Mouse (Mus musculus) kidney, postnatal 14 days (tissue): ENCODE results near the gene Epha4.
A peak's percentile ranks its signal among the peaks of the same experiment; 100 is the strongest.

Experiments used
- DNase-seq: peaks from one replicate; pipeline ENCODE4 v3.0.0; 2022; ENCODE audit warnings: mixed read lengths

The Epha4 gene

DNA sequence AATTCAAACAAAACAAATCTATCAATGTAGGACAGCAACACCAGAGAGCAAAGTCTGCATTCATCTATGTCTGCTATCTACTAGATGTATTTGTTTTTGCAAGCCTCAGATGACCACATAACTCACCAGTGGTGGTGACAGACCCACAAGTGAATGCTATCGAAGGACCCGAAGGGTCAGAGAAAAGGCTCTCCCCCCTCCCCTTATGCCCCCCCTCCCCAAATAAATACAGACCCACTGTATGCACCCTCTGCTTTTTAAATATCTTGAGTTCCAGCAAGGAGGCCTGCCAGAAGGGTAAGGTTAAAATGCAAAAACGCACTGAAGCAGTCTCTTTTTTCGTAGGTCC is 2.9 kb downstream of the Epha4 start:
- no peak for DNase-seq

DNA sequence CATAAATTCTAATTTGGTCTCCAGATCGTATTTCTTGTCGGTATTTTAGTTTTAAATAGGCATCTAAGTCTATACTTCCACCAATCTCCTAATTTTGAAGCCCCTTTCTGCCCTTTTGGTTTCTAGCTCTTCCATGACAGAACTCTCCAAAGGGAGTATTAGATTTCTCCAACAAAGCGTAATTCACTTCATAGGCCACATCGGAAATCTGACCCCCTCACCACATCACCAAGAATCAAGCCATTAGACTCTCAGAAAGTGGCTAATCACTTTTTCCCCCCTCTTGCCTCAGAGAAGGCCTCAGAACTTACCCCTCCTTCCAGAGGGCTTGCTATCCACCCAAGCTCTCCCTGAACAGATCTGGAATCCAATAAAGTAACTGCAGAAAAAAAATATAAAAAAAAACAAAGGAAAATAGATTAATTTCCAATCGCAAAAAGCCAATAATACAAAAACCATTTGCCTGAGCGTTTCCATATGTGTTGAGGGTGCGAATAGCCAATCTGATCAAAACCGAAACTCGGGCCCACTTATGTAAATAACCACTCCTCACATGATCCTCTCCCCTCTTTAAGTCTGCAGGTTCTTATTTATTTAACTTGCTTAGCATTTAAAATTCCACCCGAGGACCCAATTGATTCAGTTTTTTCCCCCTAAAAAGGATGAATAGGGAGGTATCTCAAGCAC is 3.4 kb downstream of the Epha4 start:
- DNase-seq: no peak

DNA sequence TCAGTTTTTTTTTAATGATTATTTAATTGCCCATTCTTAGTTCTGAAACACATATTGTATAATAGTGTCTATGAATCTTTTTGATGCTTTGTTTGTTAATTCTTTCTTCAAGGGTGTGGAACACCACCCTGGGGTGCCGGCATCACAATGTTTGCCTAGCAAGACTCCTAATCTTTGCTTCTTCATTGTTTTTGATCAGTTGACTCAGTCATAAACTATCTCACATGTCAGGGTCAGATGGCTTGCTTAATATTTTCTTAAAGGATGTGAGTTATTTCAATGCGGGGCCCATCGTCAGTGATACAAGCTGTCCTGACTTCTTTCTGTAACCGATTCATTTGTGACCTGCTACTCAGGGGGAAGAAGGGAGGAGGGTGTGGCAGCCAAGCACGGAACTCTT is 4.3 kb downstream of the Epha4 start:
- DNase-seq: no peak

DNA sequence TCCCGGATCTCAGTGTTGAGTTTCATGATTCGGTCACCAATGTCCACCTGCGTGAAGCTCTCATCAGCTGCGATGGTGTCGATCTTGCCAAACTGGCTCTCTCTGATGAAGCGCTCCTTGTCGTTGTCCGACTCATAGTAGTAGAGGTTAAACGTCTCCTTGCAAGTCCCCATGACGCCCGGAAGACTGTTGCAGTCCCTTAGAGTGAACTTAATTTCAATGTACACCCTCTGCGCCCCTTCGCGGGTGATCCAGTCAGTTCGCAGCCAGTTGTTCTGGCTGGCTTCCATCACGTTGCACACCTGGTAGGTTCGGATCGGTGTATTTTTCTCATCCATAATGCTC is 8.1 kb downstream of the Epha4 start:
- no peak for DNase-seq

DNA sequence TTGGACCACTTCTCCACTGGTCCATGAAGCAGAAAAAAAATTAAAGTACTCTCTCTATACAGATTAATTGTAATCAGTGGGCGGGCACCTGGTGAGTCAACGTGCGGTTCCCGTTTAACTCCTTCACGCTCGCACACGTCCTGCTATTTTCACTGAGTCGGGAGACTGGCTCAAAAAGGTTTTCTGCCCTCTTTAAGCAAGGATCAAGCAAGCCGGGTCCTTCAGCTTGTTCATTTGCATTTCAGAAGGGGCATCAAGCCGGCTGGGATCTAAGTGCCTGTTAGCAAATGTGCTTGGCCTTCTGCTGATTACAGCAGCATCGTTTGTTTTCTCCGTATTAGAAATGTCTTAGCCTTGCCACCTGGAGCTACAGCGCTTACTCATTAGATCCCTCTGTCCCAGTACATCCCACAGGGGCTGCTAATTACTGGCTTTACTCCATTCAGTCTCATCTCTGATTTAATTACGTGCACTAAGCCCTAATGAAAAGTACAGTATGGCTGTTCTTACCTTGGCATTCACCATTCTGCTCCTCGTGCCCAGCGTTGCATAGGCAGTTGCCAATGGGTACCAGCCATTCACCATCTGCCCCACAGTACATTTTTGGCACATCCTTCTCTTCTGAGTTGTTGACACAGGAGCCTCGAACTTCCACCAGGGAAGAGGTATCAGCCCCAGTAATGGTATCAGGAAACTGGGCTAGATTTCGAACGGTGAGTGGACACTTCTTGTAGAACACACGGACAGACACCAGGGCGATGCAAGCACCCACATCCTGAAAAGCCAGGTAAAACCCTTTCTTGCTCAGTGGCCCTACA is 8.6 kb downstream of the Epha4 start:
- DNase-seq: no peak

DNA sequence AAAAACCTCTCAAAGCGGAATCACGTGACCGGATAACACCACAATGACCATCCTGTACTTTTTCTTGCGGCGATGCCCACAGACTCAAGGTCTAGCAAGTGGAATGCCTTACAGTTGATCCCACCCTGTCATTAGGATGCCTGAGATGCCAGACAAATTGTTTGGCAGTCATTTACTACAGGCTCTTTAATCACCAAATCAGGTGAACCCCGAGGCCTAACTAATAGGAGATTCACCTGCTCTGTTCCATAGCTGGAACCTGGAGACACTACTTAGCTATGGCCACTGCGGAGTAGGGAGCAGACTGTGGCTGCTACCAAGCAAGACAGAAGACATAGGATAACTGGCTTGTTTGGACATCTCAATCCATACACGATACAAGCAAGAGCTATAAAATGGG is 9.6 kb downstream of the Epha4 start:
- DNase-seq: no peak

DNA sequence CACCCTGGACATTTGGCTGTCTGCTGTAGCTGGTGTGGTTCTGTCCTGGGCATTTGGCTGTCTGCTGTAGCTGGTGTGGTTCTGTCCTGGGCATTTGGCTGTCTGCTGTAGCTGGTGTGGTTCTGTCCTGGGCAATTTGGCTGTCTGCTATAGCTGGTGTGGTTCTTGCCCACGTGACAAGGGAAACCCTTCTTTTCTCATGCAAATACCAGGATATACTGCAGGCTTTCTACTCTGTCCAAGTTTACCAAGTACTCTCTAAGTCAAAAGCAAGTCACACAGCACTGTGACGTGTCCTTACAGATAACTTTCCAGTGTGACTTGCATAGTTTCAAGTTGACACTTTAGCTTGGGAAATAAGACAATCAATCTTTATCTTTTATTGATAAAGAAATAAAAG is 10.1 kb downstream of the Epha4 start:
- no peak for DNase-seq

DNA sequence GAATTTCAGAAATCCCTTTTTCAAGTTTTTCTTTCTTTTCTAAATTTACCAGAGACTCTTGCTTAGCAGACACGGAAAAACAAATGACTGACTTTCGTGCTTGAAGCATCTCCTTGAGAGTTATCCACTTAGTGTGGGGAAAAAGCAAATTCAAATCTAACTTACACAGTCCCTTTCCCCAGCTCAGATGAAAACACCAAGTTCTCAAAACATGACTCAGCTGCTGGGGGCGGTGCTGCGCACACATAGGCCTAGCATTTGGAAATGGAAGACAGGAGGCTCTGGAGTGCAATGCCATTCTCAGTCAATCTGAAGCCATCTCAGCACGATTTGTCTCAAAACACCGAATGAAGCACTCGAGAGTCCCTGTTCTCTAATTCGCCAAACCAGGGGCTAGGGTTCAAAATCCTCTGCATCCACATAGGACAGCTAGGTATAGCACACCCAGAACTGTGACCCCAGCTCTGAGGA is 11.1 kb downstream of the Epha4 start:
- DNase-seq: no peak

DNA sequence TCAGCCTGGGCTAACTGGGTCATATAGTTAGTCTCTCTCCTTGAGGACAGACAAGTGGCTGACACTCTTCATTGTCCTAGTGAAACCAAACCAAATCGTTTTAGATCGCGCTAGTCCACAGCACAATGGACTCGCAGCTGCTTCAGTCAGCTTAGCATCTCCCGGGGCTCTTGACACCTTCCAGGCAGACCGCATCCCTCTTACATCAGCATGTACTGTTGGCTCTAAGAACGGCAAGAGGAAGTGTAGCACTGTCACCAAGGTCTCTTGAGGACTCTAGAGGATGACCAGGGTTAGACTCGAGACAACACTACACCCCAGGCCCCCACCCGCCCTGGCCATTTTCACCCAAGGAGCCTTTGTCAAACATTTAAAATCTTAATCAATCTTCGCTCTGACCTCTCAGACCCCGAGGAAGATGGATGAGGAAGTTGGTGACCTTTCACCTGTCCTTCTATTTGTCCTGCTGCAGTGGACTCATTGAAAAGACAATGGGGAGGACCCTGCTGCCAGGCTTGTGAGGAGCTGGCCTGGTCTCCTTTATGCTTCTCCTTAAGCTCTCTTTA is 12.3 kb downstream of the Epha4 start:
- DNase-seq: no peak

DNA sequence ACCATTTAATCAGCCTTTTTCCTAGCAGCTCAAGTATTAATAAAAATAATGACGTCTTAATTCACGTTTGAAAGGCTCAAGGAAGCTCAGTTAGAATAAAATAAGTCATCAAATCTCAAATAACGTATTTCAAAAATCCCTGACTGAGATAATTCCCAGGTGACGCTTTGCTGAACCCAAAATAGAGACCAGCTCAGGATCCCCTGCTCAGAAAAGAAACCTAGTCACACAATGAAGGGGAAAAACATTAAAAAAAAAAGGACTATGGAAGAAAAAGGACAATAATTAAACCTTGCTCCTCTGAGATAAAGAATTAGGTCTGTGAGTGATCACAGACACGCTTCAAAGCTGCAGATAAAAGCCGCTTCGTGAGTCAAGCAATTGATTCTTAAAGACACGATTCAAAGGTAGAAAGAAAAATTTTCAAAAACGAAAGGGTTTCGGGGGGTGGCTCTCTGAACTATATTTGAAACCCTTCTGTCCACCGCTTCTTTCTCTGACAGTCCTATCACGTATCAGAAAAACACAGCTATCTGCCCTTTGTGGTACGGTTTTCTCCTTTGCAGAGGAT is 13.4 kb downstream of the Epha4 start:
- no peak for DNase-seq

DNA sequence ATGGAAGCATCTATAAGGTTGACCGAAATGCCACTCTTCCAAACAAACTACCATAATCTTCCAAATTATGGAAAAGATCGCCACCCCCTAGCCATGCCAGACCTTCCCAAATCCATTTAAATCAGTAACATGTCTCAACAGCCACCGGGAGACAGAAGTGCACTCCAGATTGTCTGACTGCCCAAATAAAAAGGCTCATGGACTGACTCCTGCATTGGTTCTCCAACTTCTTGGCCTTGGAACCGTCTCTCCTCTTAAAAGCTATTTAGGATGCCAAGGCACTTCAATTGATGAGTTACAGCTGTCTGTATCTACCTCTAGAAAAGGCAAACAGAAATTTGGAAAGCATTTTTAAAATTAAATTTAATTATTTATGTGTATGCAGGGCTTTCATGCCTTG is 17.4 kb downstream of the Epha4 start:
- no peak for DNase-seq

DNA sequence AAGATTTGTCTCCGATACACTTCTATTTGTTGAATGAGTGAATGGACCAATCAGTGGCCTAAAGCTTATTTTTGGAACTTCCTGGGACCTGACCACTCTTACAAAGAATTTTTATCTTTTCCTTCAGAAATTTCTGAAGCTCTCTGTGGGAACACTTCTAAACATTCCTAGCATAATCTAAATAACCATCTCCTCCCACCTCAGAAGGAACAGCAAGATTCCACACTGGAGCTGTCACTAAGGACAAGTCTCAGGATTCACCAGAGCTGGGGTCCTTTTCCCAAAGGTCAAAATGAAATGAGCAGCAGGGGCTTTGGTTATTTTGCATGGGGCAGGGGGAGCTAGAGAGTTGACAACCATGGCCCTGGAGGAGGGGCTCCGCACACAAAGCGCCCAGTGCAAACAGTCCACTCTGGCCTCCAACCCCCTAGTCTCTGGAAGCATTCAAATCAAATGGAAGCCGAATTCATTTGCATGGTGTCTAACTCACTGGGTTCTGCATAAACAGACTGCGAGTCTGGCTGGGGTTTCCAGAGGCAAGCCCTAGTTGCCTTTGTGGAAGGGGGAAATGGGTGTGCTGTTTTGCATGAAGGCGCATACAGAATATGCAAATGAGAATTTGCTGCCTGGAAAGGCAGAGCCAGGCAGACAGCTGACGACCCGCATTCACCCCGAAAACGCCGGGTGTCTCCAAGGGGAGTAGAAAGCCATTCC is 18.3 kb downstream of the Epha4 start:
- DNase-seq: peak; percentile 19

DNA sequence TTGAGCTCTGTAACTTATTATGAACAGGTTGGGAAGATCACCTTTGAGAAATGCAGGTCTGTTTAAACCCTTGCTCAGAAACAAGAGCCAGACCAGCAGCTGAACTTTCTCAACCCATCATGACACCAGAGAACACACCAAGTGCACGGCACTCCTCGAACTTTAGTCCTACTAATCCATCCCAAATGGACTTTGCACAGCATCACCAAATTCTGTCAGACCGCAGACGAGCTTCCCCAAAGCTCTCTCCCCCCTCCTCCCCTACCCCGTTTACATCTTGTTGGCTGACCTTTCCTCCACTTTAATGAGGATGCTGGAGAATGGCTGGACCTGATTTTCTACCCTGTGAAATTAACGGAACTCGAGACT is 19.1 kb downstream of the Epha4 start:
- no peak for DNase-seq

DNA sequence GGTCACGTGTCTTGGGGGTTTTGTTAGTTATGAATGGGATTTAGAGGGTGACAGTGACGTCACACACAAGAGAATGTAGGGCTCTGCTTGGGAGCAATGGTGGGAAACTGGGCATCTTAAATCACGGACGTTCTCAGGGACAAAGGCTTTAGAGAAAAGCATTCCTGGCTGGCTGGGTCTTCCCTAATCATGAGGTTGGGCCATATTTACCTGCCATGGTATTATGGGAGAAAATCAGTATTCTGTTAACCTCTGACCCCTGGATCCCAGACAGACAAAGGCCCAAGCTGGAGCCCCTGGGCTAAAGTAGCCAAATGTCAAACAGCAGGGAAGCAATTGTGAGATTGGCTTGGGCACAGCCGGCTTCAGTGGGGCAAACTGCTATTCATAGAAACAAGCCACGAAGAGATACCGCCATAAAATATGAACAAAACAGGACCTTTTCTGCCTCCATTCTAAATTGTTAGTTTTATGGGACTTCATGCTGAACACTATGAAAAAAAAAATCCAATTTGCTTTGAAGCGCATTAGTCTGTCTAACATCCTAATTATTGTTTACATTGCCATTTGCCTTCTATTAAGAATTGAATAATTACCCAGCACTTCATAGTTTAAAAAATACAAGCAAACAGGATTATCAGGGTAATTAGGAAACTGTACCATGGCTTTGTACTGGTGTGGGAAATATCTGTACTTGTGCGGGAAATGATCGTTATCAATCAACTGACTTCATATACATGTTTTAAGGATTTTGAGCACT is 19.7 kb downstream of the Epha4 start:
- no peak for DNase-seq

DNA sequence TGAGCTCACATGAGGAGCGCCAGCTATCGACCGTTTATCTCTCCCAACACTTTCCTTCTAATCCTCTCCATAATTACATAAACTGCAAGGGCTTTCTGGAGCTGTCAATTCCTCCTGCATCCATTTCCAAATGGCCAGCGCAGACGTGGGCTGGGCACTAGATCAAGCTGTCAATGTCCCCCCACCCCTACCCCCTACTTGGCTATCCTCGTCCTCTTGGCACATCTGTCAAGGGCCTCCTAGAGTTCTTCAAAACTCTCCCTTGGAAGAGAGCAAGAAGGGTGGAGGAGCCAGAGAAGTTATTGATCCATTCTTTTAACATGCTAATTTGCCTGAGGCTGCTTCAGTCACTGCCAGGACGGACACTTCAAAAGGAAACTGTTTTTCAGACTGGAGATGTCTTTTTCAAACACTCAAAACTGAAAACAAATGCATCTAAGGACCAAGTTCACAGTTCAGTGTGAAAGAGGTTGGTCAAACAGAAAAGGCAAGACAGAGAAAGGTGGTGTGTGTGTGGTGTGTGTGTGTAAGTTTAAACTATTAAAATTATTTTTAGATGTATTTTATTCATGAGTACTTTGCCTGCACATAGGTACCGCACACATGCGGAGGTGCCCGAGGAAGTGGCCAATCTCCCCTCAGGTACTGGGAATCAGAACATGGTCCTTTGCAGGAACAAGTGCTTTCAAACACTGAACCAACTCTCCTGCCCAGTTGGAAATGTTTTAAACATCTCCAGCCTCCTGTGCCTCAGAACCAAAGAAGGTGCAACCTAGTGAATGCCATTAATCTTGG is 20.9 kb downstream of the Epha4 start:
- DNase-seq: no peak

DNA sequence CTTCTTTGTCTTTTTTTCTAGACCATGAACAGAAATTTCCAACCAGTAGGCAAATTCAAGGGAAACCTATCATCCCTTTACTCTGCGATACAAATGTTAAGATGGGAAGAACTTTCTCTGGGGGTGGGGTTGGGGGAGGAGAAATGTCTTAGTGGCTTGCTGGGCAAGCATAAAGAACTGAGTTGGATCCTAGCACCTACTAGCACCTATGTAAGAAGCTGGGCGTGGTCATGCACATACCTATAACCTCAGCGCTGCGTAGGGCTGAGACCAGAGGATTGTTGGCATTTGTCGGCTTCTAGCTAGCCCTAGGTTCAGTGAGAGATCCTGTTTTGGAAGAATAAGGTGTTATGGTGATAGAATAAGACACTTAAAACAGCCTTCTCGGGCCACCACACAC is 24.7 kb downstream of the Epha4 start:
- no peak for DNase-seq

DNA sequence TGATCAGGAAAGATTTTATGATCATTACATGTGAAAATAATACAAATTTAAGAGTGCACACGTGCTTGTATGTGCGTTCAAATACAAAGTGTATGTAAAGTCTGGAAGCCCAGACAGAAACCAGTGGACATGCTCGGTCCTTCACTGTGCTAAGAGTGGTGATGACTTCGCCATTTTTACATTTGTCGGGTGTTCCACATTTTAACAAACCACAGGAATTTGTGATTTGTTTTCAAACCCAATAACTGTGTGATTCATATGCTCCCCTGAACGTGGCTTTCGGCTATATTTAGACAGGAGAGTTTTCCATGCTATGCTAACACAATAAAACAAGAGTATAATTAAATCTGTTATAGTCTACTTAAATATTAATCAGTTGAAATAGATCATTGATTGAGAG is 25.5 kb downstream of the Epha4 start:
- DNase-seq: no peak

DNA sequence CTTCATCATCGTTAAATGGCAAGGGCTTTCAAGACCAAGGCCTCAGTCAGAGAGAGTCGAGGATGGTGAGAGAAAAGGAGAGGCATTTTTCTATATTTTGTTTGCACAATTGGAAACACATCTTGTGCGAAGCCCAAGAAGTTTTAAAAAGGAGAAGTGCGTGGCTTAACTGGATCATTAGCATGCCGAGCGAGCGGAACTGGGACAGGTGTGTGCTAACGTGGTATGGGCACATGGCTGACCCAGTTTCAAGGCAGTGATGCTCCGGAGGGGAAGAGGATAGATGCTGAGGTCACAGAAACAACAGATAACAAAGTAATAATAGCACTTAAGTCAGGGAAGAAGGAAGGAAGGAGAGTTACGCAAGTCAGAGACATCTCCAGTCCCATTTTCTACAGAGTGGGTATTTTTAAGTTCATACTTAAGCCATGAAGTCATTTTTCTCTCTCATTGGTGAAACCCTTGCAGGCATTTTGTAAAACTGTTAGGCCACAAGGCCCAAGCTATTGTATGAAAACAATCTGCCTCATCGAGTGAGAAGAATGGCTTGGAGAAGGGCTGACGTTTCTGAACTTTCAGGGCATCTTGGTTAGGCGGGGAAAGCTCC is 26.9 kb downstream of the Epha4 start:
- DNase-seq: no peak

DNA sequence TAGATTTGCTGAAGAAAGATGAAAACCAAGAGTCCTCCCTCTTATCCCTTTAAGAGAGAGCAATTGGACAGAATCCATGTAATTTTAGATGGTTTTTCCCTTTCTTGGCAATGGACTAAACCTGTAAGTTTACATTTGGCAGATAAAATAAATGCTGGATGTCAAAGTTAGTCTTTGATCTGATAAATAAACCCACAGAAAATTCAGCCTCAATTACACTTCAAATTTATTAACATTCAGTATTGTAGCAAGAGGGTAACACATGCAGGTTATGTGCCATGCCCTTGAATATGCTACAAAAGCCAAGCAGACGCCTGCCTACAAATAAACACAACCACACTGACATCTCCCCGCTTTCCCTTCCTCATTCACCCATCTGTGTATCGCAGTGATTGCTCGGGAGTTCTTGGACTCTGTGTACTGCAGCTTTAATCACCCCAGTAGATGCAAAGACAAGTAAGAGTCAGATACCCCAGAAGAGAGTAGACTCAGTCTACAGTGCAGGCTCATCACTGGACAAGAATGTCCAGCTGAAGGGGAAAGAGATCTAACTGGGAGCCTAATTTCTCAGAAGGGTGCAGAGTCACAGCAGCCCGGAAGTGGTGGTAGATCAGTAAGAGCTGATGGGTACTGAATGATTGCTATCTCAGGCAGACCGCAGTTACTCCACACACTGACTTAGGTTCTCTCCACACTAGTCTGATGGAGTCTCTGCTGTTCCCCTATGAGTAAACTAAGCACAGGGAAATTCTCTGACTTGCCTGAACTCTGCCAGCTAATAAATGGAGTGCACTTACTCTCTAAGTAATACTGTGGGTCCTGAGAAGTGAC is 29.9 kb downstream of the Epha4 start:
- no peak for DNase-seq

DNA sequence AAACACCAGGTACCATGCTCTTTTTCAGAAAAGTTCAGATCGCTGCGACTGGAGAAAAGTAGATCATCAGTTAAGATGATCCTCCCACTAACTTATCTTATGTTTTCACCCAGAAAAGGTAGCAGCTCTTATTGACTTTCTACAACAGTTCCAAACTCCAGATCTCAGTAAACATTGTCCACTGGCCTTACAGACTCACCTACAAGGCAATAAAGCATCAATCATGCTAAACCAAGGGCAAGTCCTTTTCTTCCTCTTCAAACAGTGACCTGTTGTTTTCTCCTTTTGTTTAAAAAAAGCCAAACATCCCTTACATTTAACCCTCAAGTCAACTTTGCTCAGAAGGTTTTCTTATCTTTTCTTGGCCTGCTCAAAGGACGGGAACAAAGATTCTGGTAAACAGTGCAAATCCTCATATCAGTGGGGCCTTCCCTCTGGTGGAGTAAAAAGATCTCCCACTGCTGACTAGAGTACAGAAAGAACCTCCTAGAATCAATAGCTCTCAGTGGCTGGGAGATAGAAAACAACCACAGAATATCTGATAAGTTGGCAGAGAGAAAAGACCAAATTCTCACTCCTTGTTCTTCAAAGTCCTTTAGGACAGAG is 39.0 kb downstream of the Epha4 start:
- no peak for DNase-seq
